Mouse (Mus musculus) olfactory bulb, adult 2 months (tissue): Measurements from ENCODE around the gene Myh1. TPM values are rescaled to one million over a fixed set of nuclear protein-coding genes. Genes with fewer than 3 reads are reported as not detected.

Experiments used
- H3K27ac ChIP-seq: fragments of 200-500 bp; 2 replicates; pipeline ENCODE4 v1.5.1; 2012; ENCODE audit warnings: low read depth, low read length; ENCODE audit not compliant: insufficient read depth
- H3K4me1 ChIP-seq: fragments of 200-500 bp; 2 replicates; pipeline ENCODE4 v1.6.1; 2012; ENCODE audit warnings: low read length; ENCODE audit not compliant: control insufficient read depth, insufficient read depth
- H3K4me3 ChIP-seq: fragments of 200-500 bp; 2 replicates; pipeline ENCODE4 v1.5.1; 2012; ENCODE audit warnings: mild to moderate bottlenecking, low read depth, low read length, moderate library complexity; ENCODE audit not compliant: insufficient read depth
- CTCF ChIP-seq: fragments of 200-500 bp; IDR thresholded peaks from 2 replicates; pipeline ENCODE4 v1.5.1; 2012; ENCODE audit warnings: low read depth, mild to moderate bottlenecking, low read length, moderate library complexity; ENCODE audit not compliant: insufficient read depth
- POLR2A ChIP-seq: fragments of 200-500 bp; IDR thresholded peaks from 2 replicates; pipeline ENCODE4 v1.6.1; 2012; ENCODE audit warnings: mild to moderate bottlenecking, low read depth, low read length, moderate library complexity; ENCODE audit not compliant: insufficient read depth
- WGBS: fragments of 180-500 bp; shearing (Covaris S2); methylation state at CpG from one replicate; pipeline ENCODE4 v1.1.7; 2018; 5-methylcytosine and 5-hydroxymethylcytosine counted together
- polyA plus RNA-seq: library from polyadenylated mRNA; stranded (reverse); fragments of >200 nt; gene quantifications from 2 replicates; pipeline ENCODE4 v1.2.4, GENCODE M21; 2012; ENCODE audit warnings: low replicate concordance; ENCODE audit not compliant: missing spikeins, insufficient read depth, insufficient read length

The Myh1 gene
- polyA plus RNA-seq, 1 experiment, result not detected

DNA sequence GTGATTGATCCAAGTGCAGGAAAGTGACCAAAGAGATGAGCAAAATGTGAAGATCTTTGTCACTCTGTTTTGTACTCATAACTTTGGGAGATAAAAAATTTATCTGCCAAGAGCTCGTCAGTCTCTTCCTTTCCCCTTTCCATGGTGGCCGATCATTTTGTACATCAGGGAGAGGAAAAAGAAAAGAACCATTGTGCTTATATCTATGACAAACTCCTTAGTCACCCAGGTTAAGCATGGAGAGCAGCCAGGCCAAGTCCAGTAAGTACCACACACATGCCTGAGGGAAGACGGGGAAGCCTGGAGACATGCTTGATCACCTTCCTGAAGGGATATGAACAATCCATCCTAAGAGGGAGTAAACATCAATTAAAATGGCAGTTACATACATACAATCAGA is 24.6 kb downstream of the Myh1 start:
- 85% methylated on average over 3 of the region's 3 CpGs for WGBS
- H3K27ac ChIP-seq, result no peak overlapping the region
- no peaks in the 10 kb centered on the region for H3K4me1 ChIP-seq
- no peak for TF ChIP-seq CTCF
- no peak for TF ChIP-seq POLR2A
- H3K4me3 ChIP-seq, result no peak overlapping the region

DNA sequence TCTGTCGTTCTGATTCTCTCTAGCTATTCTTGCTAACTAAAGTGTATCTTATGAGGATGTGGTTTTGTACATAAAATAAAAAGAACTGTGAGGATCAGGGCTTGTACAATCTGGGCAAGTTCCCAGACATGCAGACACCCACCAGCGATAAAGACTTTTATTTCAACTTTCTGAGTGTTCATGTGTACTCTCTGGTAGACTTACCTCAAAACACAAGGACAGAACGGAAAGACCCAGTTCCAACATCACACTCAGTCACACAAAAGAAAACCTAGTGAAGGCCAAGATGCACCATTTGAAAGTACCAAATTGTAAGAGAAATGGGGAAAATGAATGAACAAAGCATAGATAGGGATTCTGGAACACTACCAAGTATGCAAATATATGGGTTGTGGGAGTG is 28.9 kb downstream of the Myh1 start:
- no peaks in the 10 kb centered on the region for H3K4me1 ChIP-seq
- no peak overlapping the region for H3K4me3 ChIP-seq
- 52% methylated on average over 3 of the region's 3 CpGs for WGBS
- TF ChIP-seq POLR2A, result no peak
- TF ChIP-seq CTCF, result no peak
- no peak overlapping the region for H3K27ac ChIP-seq

DNA sequence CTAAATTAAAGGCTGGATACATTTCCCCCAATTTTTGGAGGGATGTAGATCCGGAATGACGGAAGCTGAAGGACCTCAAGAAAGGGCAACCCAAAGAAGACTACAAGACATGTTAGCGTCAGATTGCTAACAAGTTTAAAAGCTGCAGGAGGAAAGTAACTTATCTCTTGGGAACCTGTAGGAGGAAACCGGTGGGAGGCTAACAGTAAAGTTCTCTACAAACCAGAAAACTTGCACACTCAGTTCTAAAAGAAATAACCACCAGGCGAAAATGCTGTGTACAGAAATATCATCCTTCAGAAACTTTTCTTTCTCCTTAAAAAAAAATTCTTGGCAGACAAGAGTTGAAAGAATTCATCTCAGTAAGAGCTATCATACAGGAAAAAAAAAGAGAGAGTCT is 29.3 kb downstream of the Myh1 start:
- no peak for TF ChIP-seq CTCF
- no peak for TF ChIP-seq POLR2A
- no peak overlapping the region for H3K27ac ChIP-seq
- 67% methylated on average over 5 of the region's 5 CpGs for WGBS
- H3K4me3 ChIP-seq, result no peak overlapping the region
- no peaks in the 10 kb centered on the region for H3K4me1 ChIP-seq

- WGBS, result 73% methylated on average over 2 of the region's 2 CpGs
- TF ChIP-seq CTCF, result no peak
- no peak for TF ChIP-seq POLR2A
- Histone ChIP-seq H3K27ac (no peak overlapping the region), H3K4me3 (no peak overlapping the region), H3K4me1 (no peaks in the 10 kb centered on the region)
These were observed 30.1 kb downstream of the Myh1 start for GRCm38 (mm10) chr11:67229946-67230345.

GRCm38 (mm10) chr11:67235639-67236358 is 35.9 kb downstream of the Myh1 start:
- Histone ChIP-seq H3K4me1 (no peaks in the 10 kb centered on the region), H3K4me3 (no peak overlapping the region), H3K27ac (no peak overlapping the region)
- TF ChIP-seq POLR2A (no peak), CTCF (no peak)
- 76% methylated on average over 5 of the region's 5 CpGs for WGBS

- TF ChIP-seq POLR2A (no peak), CTCF (no peak)
- Histone ChIP-seq H3K4me3 (no peak overlapping the region), H3K27ac (no peak overlapping the region), H3K4me1 (no peaks in the 10 kb centered on the region)
- WGBS, result 89% methylated on average over 9 of the region's 9 CpGs
These were observed 36.9 kb downstream of the Myh1 start for GRCm38 (mm10) chr11:67236799-67237198.

- Histone ChIP-seq H3K4me3 (no peak within 1 kb of the TSS), H3K27ac (no peak within 1 kb of the TSS), H3K4me1 (no peaks in the 10 kb centered on the region)
- TF ChIP-seq CTCF (no peak), POLR2A (no peak)
- 67% methylated on average over 5 of the region's 5 CpGs for WGBS
These were observed 37.7 kb downstream of the Myh1 start, which contains the start of gene Myh4 for GRCm38 (mm10) chr11:67237481-67238079. Gene Myh4, plus strand, starts transcription at chr11:67238029.

DNA sequence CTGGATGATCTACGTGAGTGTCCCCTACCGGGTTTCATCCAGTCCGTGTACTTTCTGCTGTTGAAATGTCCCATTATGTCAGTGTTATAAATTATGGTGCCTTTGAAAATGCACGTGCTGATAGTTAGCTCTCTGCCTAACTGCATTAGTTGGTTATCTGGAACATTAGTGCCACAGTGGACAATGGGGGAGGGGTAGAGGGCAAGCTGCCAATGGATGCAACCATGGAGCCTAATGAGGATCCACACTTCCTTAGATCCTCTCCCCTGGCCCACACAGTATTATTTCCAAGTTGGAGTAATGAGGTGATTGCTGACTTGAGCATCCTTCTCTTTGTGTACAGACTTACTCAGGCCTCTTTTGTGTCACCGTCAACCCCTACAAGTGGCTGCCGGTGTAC is 41.2 kb downstream of the Myh1 start:
- TF ChIP-seq CTCF (no peak), POLR2A (no peak)
- WGBS, result 83% methylated on average over 6 of the region's 6 CpGs

GRCm38 (mm10) chr11:67253691-67254090 is 53.8 kb downstream of the Myh1 start:
- H3K27ac ChIP-seq, result no peak overlapping the region
- no peak overlapping the region for H3K4me3 ChIP-seq
- H3K4me1 ChIP-seq, result no peaks in the 10 kb centered on the region
- TF ChIP-seq POLR2A (no peak), CTCF (no peak)
- WGBS, result 93% methylated on average over 4 of the region's 4 CpGs

More for the DNA sequence above, 41.2 kb downstream of the Myh1 start:
- no peaks in the 10 kb centered on the region for H3K4me1 ChIP-seq
- H3K27ac ChIP-seq, result no peak overlapping the region
- H3K4me3 ChIP-seq, result no peak overlapping the region

DNA sequence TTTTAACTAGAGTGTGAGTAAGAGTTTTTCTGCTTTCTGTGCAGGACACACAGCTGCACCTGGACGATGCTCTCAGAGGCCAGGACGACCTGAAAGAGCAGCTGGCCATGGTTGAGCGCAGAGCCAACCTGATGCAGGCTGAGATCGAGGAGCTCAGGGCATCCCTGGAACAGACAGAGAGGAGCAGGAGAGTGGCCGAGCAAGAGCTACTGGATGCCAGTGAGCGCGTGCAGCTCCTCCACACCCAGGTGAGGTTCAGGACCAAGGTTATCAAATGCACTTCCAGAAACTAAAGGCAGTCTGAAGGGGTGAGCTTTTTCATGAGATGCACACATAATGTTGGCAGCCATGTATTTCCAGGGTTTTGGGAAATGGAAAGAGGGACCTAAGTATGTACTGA is 57.2 kb downstream of the Myh1 start:
- TF ChIP-seq POLR2A (no peak), CTCF (no peak)
- WGBS, result 92% methylated on average over 7 of the region's 7 CpGs
- no peak overlapping the region for H3K4me3 ChIP-seq
- H3K27ac ChIP-seq, result no peak overlapping the region
- no peaks in the 10 kb centered on the region for H3K4me1 ChIP-seq
